Mouse (Mus musculus) v-Abl transformed pro-B cells (cell line): ENCODE measurements around the gene Hagh.

Experiments used
- in situ Hi-C, 2 experiments: fragments of 400-800 bp; cut with MboI; formaldehyde crosslinking; loops; one replicate each; pipeline ENCODE4 v1.15.1; 2025; ENCODE audit not compliant: unreplicated experiment in 2 of 2

The Hagh gene

DNA sequence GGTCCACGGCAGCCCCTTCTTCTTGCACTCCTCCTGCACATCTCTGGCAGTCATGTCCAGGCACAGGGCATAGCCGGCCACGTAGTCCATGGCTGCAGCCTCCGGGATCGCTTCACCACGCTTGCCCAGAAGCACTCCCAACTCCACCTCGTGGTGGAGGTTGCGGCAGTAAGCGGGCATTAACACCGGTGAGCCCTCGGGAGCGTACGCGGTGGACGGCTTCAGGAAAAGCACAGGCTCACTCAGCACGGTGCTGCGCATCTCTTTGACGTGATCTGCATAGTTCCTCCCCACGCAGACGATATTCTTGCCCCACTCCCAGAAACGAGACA, 9.8 kb downstream of the Hagh start:
- in situ Hi-C loops, result no loop called here

- in situ Hi-C loops, result no loop called here
Observed at GRCm38 (mm10) chr17:24850065-24850772, 10.3 kb downstream of the Hagh start, which contains the start of gene Fahd1. Gene Fahd1 (minus strand): TSS chr17:24850364.

DNA sequence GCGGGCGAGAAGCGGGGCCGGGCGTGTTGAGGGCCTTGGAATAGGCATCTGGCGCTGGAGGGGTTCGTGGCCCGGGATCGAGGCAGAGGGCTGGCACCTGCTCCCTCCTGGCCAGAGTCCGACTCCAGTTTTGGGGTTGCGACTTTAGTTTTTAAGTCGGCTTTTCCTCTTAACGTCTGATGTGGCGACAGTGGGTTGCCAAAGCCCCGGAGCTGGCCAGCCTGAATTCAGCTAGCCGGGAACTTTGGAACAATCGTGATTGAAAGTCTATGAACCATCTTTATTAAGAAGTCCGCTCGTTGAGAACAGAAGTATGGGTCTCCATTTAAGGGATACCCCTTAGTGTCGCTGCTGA, 10.8 kb downstream of the Hagh start:
- in situ Hi-C loops, result no loop called here

DNA sequence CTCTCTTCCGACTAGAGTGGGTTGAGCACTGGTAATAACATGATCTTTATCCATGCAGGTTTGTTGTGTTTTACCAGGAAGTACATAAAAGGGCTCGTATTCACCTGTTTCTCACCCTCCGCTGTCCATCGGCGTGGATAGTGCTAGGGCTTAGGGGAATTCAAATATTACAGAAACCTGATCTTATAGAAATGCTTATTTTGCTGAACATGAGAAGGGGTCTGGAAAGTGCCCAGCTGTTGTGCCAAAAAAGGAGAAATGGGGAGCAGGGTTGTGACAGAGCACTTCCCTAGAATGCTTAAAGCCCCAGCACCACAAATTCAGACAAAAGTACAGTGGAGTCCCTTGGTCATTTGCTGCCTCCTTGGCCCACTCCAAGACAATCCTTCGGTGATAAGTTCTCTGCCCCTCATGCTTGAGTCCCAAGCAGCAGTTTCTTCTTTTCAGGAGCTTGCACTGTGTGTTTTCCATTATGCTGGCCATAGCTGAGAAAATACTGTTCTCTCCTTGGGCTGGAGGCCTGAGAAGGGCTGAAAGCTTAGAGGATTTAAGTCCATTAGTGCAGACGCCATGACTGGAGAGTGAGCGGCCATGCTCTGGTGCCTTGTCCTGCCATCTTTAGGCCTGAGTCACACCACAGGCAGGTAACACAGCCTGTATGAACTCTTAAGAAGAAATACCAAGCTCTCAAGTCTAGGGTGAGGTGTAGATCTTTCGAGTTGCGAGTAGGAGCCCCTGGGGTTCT, 11.6 kb downstream of the Hagh start:
- in situ Hi-C loops, result no loop called here

- in situ Hi-C loops, result no loop called here
Observed at GRCm38 (mm10) chr17:24855838-24856464, 16.0 kb downstream of the Hagh start.

- in situ Hi-C loops, result no loop called here
Observed at GRCm38 (mm10) chr17:24856589-24856988, 16.6 kb downstream of the Hagh start.

DNA sequence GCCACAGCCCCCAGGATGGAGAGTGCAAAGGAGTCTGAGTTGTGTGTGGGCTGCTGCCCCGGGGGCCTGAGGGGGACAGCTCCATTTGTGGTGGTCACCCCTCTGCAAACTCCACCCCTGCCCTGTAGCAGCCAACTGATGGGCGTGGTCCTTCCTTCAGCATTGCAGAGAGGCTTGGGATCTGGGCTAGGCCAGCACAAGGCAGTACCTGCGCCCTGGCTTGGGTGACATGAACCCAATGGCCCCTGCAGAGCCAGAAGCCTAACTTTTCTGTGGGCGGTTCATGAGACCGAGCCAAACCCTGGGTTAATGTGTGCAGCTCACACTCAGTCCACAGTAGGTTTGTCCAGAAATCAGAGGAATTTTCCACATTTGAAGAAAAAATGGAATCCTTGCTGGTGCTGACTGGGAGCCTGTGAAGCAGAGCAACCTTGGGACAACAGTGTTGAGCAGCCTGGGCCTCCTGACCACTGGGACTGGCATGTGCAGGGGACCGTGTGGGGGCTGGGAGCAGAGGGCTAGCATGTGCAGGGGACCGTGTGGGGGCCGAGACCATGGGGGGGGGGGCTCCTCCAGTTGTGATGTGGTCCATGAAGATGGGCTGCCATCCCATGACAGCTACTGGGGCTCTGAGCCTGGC, 18.0 kb downstream of the Hagh start:
- in situ Hi-C loops, result no loop called here

DNA sequence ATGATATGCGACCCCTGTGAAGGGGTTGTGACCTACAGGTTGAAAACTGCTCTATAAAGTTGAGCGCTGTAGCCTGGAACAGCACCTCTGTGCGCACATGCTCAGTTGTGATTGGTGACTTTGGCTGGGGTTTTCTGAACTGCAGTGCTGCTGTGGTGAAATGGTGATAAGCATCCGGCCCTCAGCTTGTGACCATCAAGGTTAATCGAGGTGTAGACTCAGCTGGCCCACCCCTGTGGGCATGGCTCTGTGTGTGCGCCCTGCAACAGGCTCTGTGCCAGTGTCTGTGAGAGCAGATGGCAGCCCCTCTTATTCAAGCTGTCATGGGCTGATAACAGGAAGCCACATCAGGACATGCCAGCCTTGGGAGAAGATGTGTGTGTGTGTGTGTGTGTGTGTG, 19.0 kb downstream of the Hagh start:
- in situ Hi-C loops, result no loop called here

- in situ Hi-C loops, result no loop called here
Observed at GRCm38 (mm10) chr17:24860076-24860475, 20.1 kb downstream of the Hagh start.

- in situ Hi-C loops, result no loop called here
Observed at GRCm38 (mm10) chr17:24861785-24862184, 21.8 kb downstream of the Hagh start.

- in situ Hi-C loops, result no loop called here
Observed at GRCm38 (mm10) chr17:24865776-24866175, 25.8 kb downstream of the Hagh start, which contains the start of gene Igfals. Gene Igfals (plus strand): TSS chr17:24865997.

GRCm38 (mm10) chr17:24867914-24868313, 28.0 kb downstream of the Hagh start:
- in situ Hi-C loops, result no loop called here

DNA sequence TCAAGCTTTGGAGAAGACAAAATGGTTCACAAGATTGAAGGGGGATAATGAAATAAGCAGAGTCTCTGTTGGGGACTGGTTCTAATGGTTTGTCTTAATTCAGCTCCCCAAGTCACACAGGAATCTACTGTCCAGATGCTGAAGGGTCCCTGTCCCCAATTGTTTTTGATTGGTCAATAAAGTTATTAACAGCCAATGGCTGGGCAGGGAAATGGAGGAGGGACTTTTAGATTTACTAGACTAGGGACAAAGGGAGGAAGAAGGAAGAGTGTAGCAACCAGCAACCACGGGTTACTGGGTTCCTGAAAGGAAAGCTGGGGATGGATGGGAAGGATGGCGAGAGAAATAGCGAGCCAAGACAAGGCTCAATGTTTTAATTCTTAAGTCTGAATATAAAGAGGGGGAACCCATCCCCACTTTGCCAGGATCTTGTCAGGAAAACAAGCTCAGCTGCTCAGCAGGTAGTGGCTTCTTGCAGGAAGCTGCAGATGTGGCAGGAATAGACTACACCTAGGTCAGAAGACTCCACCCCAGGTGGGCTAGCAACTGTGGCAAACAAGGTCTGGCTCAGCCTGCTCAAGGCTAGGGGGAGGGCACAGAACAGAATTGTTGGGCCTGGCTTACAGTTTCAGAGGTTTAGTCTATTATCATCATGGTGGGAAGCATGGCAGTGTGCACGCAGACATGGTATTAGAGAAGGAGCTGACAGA, 33.9 kb downstream of the Hagh start:
- in situ Hi-C loops, result no loop called here

GRCm38 (mm10) chr17:24874405-24874745, 34.4 kb downstream of the Hagh start:
- in situ Hi-C loops, result no loop called here

DNA sequence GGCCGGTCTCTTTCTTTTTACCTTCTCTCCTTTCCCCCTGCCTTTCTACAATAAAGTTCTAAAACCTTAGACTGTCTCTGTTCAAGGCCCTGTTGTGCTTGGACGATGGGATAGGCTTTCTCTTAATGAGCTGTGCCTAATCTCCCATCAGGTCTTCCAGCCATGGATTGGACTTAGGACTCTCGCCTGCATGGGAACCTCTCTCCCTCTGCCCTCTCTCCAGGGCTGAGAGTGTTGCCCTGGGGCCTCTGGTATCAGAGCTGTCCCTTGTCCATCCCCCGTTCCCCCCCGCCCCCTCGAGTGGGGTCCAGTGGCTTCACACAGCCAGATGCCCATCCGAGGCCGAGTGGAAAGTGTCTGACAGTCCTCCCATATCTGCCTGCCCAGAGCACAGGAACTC, 35.0 kb downstream of the Hagh start:
- in situ Hi-C loops, result no loop called here

DNA sequence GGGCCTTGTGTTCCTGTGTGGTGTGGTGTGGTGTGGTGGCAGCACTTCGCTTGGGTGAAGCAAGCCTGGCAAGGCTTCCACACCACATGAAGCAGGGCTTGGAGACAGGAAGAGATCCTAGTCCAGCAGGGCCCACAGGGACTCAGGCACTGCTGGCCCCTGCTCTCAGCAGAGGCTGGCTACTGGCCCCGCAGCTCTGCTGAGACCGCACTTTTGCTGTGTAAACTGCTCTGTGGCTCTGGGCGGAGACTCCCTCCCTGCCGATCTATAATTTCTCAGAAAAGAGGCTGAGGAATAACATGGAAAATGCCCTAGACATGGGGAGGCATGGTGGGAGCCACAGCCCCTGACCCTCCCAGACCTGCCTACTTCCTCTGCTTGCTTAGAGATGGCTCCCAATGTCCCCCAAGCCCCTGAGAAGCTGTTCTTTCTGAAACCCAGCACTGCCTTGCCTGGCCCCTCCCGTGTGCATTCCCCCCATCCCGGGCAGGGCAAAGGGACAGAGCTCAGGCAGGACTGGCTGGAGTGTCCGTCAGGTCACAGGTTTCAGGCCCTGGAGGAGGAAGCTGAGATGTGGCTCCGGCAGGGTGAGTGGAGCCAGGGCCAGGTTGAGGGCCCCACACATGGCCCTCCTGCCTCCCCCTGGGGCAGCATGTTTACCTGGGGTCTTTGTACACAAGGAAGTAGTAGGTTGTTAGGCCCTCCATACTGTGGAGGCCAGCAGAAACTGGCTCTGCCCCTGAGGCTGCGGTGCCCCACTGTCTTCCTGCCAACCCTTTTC, 37.6 kb downstream of the Hagh start:
- in situ Hi-C loops, result no loop called here

GRCm38 (mm10) chr17:24878117-24878397, 38.1 kb downstream of the Hagh start:
- in situ Hi-C loops, result no loop called here

- in situ Hi-C loops, result no loop called here
Observed at GRCm38 (mm10) chr17:24878531-24878930, 38.6 kb downstream of the Hagh start.

- in situ Hi-C loops, result loop anchor here in 1 of 2 experiments (5.0 kb wide), 1 partner anchor 135 kb away; no protein-coding TSS in a partner anchor
Observed at GRCm38 (mm10) chr17:24881738-24882440, 41.9 kb downstream of the Hagh start.

- in situ Hi-C loops, result loop anchor here in 1 of 2 experiments (5.0 kb wide), 1 partner anchor 137 kb away; no protein-coding TSS in a partner anchor
Observed at GRCm38 (mm10) chr17:24884391-24884790, 44.4 kb downstream of the Hagh start.
